Mouse (Mus musculus): ENCODE data around the gene Rdh7.

DNA sequence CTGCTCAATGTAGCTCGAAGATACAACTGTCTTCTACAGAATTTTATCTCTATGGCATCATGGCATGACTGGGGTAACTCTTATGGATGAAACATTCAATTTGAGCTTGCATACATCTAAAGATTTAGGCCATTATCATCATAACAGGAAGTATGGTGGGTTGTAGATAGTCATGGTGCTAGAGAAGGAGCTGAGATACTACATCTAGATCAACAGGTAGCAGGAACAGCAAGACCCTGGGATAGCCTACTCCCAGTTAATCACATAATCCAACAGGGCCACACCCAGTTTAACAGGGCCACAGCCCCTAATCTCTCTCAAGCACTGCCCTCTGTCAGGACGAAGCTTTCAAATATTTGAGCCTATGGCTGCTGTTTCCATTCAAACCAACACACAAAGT is 47.8 kb downstream of the Rdh7 start:
- TF ChIP-seq CTCF (IDR thresholded peaks at IDR 0.05; ENCODE audit: insufficient read depth, low read length), result no peak
- TF ChIP-seq POLR2A (IDR thresholded peaks at IDR 0.05; ENCODE audit: borderline replicate concordance, extremely low read depth, low read depth, low read length), result no peak
